Mouse (Mus musculus) neutrophil, adult 5-6 weeks (primary cell): ENCODE data around the gene Rapgef6. TPM values are rescaled to one million over a fixed set of nuclear protein-coding genes. Genes with fewer than 3 reads are reported as not detected.

ENCODE experiments used
- ATAC-seq: fragments of 151-379, 151-347 bp; 2 replicates; pipeline ENCODE4 v1.8.0; 2017; ENCODE audit warnings: mild to moderate bottlenecking, moderate TSS enrichment; ENCODE audit not compliant: insufficient number of reproducible peaks, poor library complexity, low FRiP score, severe bottlenecking; ENCODE audit errors: extremely low read depth
- total RNA-seq: library from RNA; stranded (forward); fragments of 200-1000 nt; gene quantifications from 2 replicates; pipeline ENCODE4 v1.2.3, GENCODE M21; 2017

Gene Rapgef6
- total RNA-seq, 1 experiment from 2014 or later, result 202 TPM

- no peak for ATAC-seq
These were observed 199.4 kb downstream of the Rapgef6 start for GRCm38 (mm10) chr11:54722057-54722456.

- no peak for ATAC-seq
These were observed 201.8 kb downstream of the Rapgef6 start for GRCm38 (mm10) chr11:54724353-54725034.

- no peak for ATAC-seq
These were observed 204.0 kb downstream of the Rapgef6 start for GRCm38 (mm10) chr11:54726571-54727062.

GRCm38 (mm10) chr11:54727327-54727901 lies 204.8 kb downstream of the Rapgef6 start:
- ATAC-seq, result peak; percentile 78

- no peak for ATAC-seq
These were observed 205.7 kb downstream of the Rapgef6 start for GRCm38 (mm10) chr11:54728371-54728770.

- ATAC-seq, result no peak
These were observed 206.7 kb downstream of the Rapgef6 start for GRCm38 (mm10) chr11:54729311-54729710.

GRCm38 (mm10) chr11:54730931-54731330 lies 208.3 kb downstream of the Rapgef6 start:
- ATAC-seq, result no peak

GRCm38 (mm10) chr11:54731367-54731766 lies 208.7 kb downstream of the Rapgef6 start:
- ATAC-seq, result no peak

GRCm38 (mm10) chr11:54733546-54733945 lies 210.9 kb downstream of the Rapgef6 start:
- ATAC-seq, result peak; percentile 89

GRCm38 (mm10) chr11:54735114-54735513 lies 212.5 kb downstream of the Rapgef6 start:
- ATAC-seq, result no peak

GRCm38 (mm10) chr11:54736903-54737302 lies 214.3 kb downstream of the Rapgef6 start:
- ATAC-seq, result no peak

GRCm38 (mm10) chr11:54739012-54739750 lies 216.5 kb downstream of the Rapgef6 start:
- no peak for ATAC-seq

GRCm38 (mm10) chr11:54741330-54741729 lies 218.7 kb downstream of the Rapgef6 start:
- ATAC-seq, result no peak

GRCm38 (mm10) chr11:54744231-54744630 lies 221.6 kb downstream of the Rapgef6 start:
- ATAC-seq, result no peak

Other genes starting within 250 kb of the Rapgef6 start
- gene Acsl6, start 219.0 kb upstream of the Rapgef6 start, total RNA-seq, result 0.12 TPM in 1 of 2 replicates, not detected in the other
- not detected in 2 replicates for gene Meikin, start 152.2 kb upstream of the Rapgef6 start, total RNA-seq
- gene Fnip1, start 84.6 kb upstream of the Rapgef6 start, total RNA-seq, result 47.4 and 52.3 TPM in 2 replicates